Mouse (Mus musculus): Measurements from ENCODE around the gene Dcpp2. TPM values are rescaled to one million over a fixed set of nuclear protein-coding genes. Genes with fewer than 3 reads are reported as not detected.
"Not testable (repeated sequence)": the region's sequence is repeated elsewhere in the genome, so short reads cannot be mapped to it uniquely, and the experiment has no call there.

The Dcpp2 gene
- polyA plus RNA-seq (2015; fragmentation: Nextera tagmentation; extraction: Ambion mirVana), result not detected in 2 replicates

- not testable (repeated sequence) for H3K4me2 ChIP-seq; ATAC-seq (ENCODE audit: insufficient read depth); H3K27ac ChIP-seq (replicated peaks); H3K4me1 ChIP-seq (replicated peaks); H3K9me3 ChIP-seq (replicated peaks); H3K27me3 ChIP-seq; H3K9ac ChIP-seq; H3K4me3 ChIP-seq (replicated peaks); H3K36me3 ChIP-seq (replicated peaks)
- 52% methylated on average over 4 of the region's 4 CpGs for WGBS (ENCODE audit: insufficient replicate concordance)
Observed at GRCm38 (mm10) chr17:23880576-23880975, at the start of gene Dcpp2, which contains the start of gene Dcpp1. Dcpp2 (plus strand) TSS chr17:23880880. Dcpp1 (plus strand) TSS chr17:23880876.

- H3K4me1 ChIP-seq (replicated peaks), result peaks cover 22% of the 10 kb centered on the region
- no peak overlapping the region for H3K9ac ChIP-seq
- peaks cover 41% of the 10 kb centered on the region for H3K27me3 ChIP-seq
- no peaks in the 10 kb centered on the region for H3K9me3 ChIP-seq (replicated peaks)
- no peak overlapping the region for H3K4me3 ChIP-seq (replicated peaks)
- H3K4me2 ChIP-seq, result no peak overlapping the region
- H3K36me3 ChIP-seq (replicated peaks), result peaks cover 14% of the 10 kb centered on the region
- 69% methylated on average over 1 of the region's 1 CpGs for WGBS (ENCODE audit: insufficient replicate concordance)
- no peak for ATAC-seq (ENCODE audit: insufficient read depth)
- no peak overlapping the region for H3K27ac ChIP-seq (replicated peaks)
Observed at GRCm38 (mm10) chr17:23831201-23831600, 49.5 kb upstream of the Dcpp2 start.

GRCm38 (mm10) chr17:23836006-23836575, 44.6 kb upstream of the Dcpp2 start, which contains the start of gene Prss33:
Prss33 (minus strand) TSS chr17:23836056.
- no peaks in the 10 kb centered on the region for H3K36me3 ChIP-seq (replicated peaks)
- H3K27ac ChIP-seq (replicated peaks), result no peak within 1 kb of the TSS
- no peak within 1 kb of the TSS for H3K4me2 ChIP-seq
- no peak within 1 kb of the TSS for H3K4me3 ChIP-seq (replicated peaks)
- no peak within 1 kb of the TSS for H3K9ac ChIP-seq
- 62% methylated on average over 8 of the region's 8 CpGs for WGBS (ENCODE audit: insufficient replicate concordance)
- no peaks in the 10 kb centered on the region for H3K4me1 ChIP-seq (replicated peaks)
- peaks cover 51% of the 10 kb centered on the region for H3K27me3 ChIP-seq
- H3K9me3 ChIP-seq (replicated peaks), result no peaks in the 10 kb centered on the region
- no peak for ATAC-seq (ENCODE audit: insufficient read depth)

GRCm38 (mm10) chr17:23841145-23841544, 39.5 kb upstream of the Dcpp2 start:
- H3K9ac ChIP-seq, result no peak overlapping the region
- peaks cover 13% of the 10 kb centered on the region for H3K27me3 ChIP-seq
- WGBS (ENCODE audit: insufficient replicate concordance), result 22% methylated on average over 4 of the region's 4 CpGs
- no peaks in the 10 kb centered on the region for H3K9me3 ChIP-seq (replicated peaks)
- no peak overlapping the region for H3K4me2 ChIP-seq
- H3K4me3 ChIP-seq (replicated peaks), result no peak overlapping the region
- H3K4me1 ChIP-seq (replicated peaks), result peaks cover 5% of the 10 kb centered on the region; the same call in 1 of the 2 replicates
- H3K27ac ChIP-seq (replicated peaks), result no peak overlapping the region
- H3K36me3 ChIP-seq (replicated peaks), result no peaks in the 10 kb centered on the region
- no peak for ATAC-seq (ENCODE audit: insufficient read depth)

- peaks cover 5% of the 10 kb centered on the region; the same call in 1 of the 2 replicates for H3K4me1 ChIP-seq (replicated peaks)
- no peaks in the 10 kb centered on the region for H3K36me3 ChIP-seq (replicated peaks)
- no peak overlapping the region for H3K9ac ChIP-seq
- H3K4me2 ChIP-seq, result peak overlapping the region; percentile 50
- H3K27ac ChIP-seq (replicated peaks), result no peak overlapping the region
- no peak overlapping the region for H3K4me3 ChIP-seq (replicated peaks)
- peaks cover 5% of the 10 kb centered on the region; the same call in 1 of the 2 replicates for H3K27me3 ChIP-seq
- no peaks in the 10 kb centered on the region for H3K9me3 ChIP-seq (replicated peaks)
- 51% methylated on average over 23 of the region's 23 CpGs for WGBS (ENCODE audit: insufficient replicate concordance)
- 0 out of 2 replicates have a peak, but pooled peaks have one; percentile 22 for ATAC-seq (ENCODE audit: insufficient read depth)
Observed at GRCm38 (mm10) chr17:23843141-23843811, 37.4 kb upstream of the Dcpp2 start.

- peak; percentile 52; the same call in 1 of the 2 replicates for ATAC-seq (ENCODE audit: insufficient read depth)
- Histone ChIP-seq H3K9ac (no peak within 1 kb of the TSS), H3K4me1 (replicated peaks) (peaks cover 5% of the 10 kb centered on the region; the same call in 1 of the 2 replicates), H3K27me3 (peaks cover 5% of the 10 kb centered on the region; the same call in 1 of the 2 replicates), H3K9me3 (replicated peaks) (no peaks in the 10 kb centered on the region), H3K36me3 (replicated peaks) (no peaks in the 10 kb centered on the region), H3K27ac (replicated peaks) (no peak within 1 kb of the TSS), H3K4me3 (replicated peaks) (peak within 1 kb of the TSS; percentile 17; the same call in 1 of the 2 replicates), H3K4me2 (peak within 1 kb of the TSS; percentile 50)
- WGBS (ENCODE audit: insufficient replicate concordance), result 16% methylated on average over 19 of the region's 19 CpGs
Observed at GRCm38 (mm10) chr17:23843812-23844273, 36.8 kb upstream of the Dcpp2 start, which contains the start of the genes Prss32 and Prss41. Prss32 (plus strand) TSS chr17:23843855. Prss41 (minus strand) TSS chr17:23844172.

- H3K9ac ChIP-seq, result no peak overlapping the region
- no peaks in the 10 kb centered on the region for H3K27me3 ChIP-seq
- no peaks in the 10 kb centered on the region for H3K4me1 ChIP-seq (replicated peaks)
- no peak for ATAC-seq (ENCODE audit: insufficient read depth)
- no peaks in the 10 kb centered on the region for H3K36me3 ChIP-seq (replicated peaks)
- no peaks in the 10 kb centered on the region for H3K9me3 ChIP-seq (replicated peaks)
- H3K4me3 ChIP-seq (replicated peaks), result no peak overlapping the region
- no peak overlapping the region for H3K4me2 ChIP-seq
- 43% methylated on average over 2 of the region's 2 CpGs for WGBS (ENCODE audit: insufficient replicate concordance)
- no peak overlapping the region for H3K27ac ChIP-seq (replicated peaks)
Observed at GRCm38 (mm10) chr17:23850028-23850427, 30.7 kb upstream of the Dcpp2 start.

GRCm38 (mm10) chr17:23850853-23851749, 29.6 kb upstream of the Dcpp2 start:
- Histone ChIP-seq H3K27ac (replicated peaks) (no peak overlapping the region), H3K4me1 (replicated peaks) (no peaks in the 10 kb centered on the region), H3K4me3 (replicated peaks) (no peak overlapping the region), H3K4me2 (no peak overlapping the region), H3K9ac (no peak overlapping the region), H3K36me3 (replicated peaks) (no peaks in the 10 kb centered on the region), H3K27me3 (no peaks in the 10 kb centered on the region), H3K9me3 (replicated peaks) (no peaks in the 10 kb centered on the region)
- no peak for ATAC-seq (ENCODE audit: insufficient read depth)
- 48% methylated on average over 19 of the region's 19 CpGs for WGBS (ENCODE audit: insufficient replicate concordance)

- ATAC-seq (ENCODE audit: insufficient read depth), result no peak
- no peaks in the 10 kb centered on the region for H3K36me3 ChIP-seq (replicated peaks)
- 27% methylated on average over 5 of the region's 5 CpGs for WGBS (ENCODE audit: insufficient replicate concordance)
Observed at GRCm38 (mm10) chr17:23853292-23853691, 27.4 kb upstream of the Dcpp2 start.

GRCm38 (mm10) chr17:23854229-23854765, 26.4 kb upstream of the Dcpp2 start:
- Histone ChIP-seq H3K4me2 (no peak overlapping the region), H3K36me3 (replicated peaks) (no peaks in the 10 kb centered on the region), H3K9me3 (replicated peaks) (no peaks in the 10 kb centered on the region), H3K9ac (no peak overlapping the region), H3K4me3 (replicated peaks) (no peak overlapping the region), H3K27me3 (no peaks in the 10 kb centered on the region), H3K27ac (replicated peaks) (no peak overlapping the region), H3K4me1 (replicated peaks) (no peaks in the 10 kb centered on the region)
- 75% methylated on average over 10 of the region's 10 CpGs for whole genome bisulfite sequencing (ENCODE audit: insufficient replicate concordance)
- ATAC-seq (ENCODE audit: insufficient read depth), result no peak

More at GRCm38 (mm10) chr17:23853292-23853691, 27.4 kb upstream of the Dcpp2 start:
- Histone ChIP-seq H3K27me3 (no peaks in the 10 kb centered on the region), H3K4me2 (no peak overlapping the region), H3K4me1 (replicated peaks) (no peaks in the 10 kb centered on the region), H3K4me3 (replicated peaks) (no peak overlapping the region), H3K9ac (no peak overlapping the region), H3K27ac (replicated peaks) (no peak overlapping the region), H3K9me3 (replicated peaks) (no peaks in the 10 kb centered on the region)
